Mouse (Mus musculus) embryo, embryonic 10 days (tissue): ENCODE data around the gene Srrm4.
A peak's percentile ranks its signal among the peaks of the same experiment; 100 is the strongest.

Experiments
- DNase-seq: peaks from one replicate; pipeline ENCODE4 v3.0.0-alpha.2; 2015; ENCODE audit warnings: low spot score

Gene Srrm4

GRCm38 (mm10) chr5:116490826-116491225, 100.8 kb downstream of the Srrm4 start:
- DNase-seq: no peak

GRCm38 (mm10) chr5:116489621-116490020, 102.0 kb downstream of the Srrm4 start:
- DNase-seq: no peak

GRCm38 (mm10) chr5:116486135-116486534, 105.5 kb downstream of the Srrm4 start:
- DNase-seq: no peak

- peak; percentile 86 for DNase-seq
These were observed 106.5 kb downstream of the Srrm4 start for GRCm38 (mm10) chr5:116485069-116485468.

GRCm38 (mm10) chr5:116484236-116484635, 107.4 kb downstream of the Srrm4 start:
- no peak for DNase-seq

GRCm38 (mm10) chr5:116478607-116479371, 112.8 kb downstream of the Srrm4 start:
- no peak for DNase-seq

GRCm38 (mm10) chr5:116476006-116476405, 115.6 kb downstream of the Srrm4 start:
- DNase-seq: peak; percentile 41

DNA sequence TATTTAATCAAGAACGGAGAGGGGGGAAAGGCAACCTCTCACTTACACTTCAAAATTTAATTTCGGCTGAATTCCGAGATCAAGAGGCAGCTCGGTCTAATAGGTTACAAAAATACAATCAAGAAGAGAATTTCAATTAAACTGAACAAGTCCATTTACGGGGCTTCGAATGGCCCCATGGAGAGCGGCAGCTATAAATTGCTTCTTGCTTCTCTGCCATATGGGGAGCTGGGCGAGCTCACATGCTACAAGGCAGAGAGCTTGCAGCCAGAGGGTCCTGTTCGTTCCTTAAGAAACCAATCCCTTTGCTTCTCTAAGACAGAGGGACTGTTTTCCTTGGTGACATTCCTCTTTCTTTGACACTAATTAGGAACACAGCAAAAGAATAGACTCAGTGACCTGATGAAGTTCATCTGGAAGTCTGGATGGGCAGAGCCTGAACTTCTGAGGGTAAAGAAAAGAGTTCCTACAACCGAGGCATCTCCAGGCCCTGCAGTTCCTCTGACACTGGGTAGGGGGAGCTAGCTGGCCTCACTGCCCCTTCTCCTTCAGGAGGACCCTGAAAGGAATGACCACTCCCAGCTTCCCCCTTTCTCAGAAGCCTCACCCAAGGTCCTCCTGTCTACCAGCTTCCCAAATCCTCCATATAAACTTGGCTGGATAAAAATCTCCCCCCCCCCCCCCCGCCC, 130.1 kb downstream of the Srrm4 start:
- DNase-seq: peak; percentile 58

DNA sequence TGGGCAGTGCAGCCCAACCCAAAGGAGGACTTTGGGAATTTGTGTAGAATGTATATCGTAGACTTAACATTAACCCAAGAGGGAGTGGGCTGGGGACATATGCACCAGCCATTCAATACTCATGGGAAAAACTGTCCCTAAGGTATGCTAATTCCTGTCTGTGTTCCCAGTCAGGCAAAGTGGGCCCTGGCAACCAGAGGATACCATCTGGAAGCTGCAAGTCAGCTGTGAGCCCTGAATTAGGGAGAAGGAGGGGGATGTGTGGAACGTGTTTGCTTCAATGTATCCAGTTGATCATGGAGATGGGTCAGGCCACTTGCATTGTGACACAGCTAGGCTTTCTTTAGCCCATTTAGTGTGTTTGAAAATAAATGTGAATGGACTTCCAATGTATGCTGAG, 131.6 kb downstream of the Srrm4 start:
- DNase-seq: no peak

DNA sequence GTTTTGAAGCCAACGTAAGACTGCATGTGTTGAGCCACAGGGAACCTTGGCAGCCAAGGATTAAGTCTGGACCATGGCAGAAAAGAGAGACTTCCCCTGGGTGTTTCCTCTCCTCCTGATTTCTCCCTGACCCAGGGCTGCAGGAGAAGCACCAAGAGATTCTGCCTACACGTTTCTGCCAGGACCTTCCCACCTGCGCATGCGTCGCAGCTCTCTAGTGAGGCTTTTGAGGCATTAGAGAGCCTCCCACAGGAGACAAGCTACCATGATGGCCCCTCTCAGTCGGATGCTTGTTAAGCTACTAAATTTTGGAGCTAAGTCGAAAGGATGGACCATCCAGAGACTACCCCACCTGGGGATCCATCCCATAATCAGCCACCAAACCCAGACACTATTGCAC, 133.8 kb downstream of the Srrm4 start:
- no peak for DNase-seq

DNA sequence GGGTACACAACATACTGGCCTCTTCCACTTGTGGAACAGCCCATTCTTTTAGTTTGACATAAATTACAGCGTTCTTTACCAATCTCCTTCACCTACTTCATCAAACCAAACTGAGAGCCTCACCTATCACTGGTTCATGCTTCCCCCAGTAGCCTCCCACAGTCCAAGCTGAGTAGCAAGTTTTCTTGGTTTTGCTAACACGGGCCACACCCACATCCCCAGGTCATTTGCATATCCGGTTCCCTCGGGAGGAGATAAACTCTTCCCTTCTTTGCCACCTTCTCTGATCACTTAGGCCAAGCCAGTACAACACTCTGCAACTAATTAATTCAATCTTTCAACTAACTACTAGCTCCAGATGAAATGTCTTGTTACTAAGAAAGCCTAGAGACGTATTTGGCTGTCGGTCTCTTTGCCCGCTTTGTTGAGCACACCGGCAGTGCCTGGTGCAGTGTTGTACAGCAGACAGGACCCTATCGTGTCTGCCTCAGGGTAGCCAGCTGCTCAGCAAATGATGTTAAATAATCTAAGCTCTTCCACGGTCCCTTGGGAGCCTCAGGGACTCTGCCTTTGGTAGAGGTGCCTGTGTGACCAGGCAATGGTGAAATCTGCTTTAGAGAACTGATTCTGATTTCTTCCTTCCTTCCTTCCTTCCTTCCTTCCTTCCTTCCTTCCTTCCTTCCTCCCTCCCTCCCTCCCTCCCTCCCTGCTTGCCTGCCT, 134.7 kb downstream of the Srrm4 start:
- peak; percentile 27 for DNase-seq

- DNase-seq: peak; percentile 86
These were observed 138.2 kb downstream of the Srrm4 start for GRCm38 (mm10) chr5:116453401-116453851.

DNA sequence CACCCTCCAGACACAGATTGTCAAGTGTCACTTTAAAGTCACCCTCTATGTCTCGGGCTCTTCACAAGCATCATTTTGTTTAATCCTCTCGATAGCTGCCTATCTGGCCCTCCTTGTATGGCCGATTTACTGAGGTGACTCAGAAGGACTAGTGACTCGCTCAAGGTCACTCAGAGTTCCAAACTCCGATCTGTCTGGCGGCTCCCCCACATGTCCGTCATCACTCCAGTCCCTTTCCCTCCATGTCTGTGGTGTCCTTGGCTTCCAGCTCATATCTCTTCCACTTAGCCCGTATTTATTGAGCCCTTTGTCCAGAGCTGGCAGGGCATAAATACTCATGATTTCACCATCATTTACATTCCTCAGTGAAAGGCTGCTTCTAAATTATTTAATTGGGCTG, 140.7 kb downstream of the Srrm4 start:
- DNase-seq: no peak

GRCm38 (mm10) chr5:116449522-116450225, 141.9 kb downstream of the Srrm4 start:
- DNase-seq: no peak

DNA sequence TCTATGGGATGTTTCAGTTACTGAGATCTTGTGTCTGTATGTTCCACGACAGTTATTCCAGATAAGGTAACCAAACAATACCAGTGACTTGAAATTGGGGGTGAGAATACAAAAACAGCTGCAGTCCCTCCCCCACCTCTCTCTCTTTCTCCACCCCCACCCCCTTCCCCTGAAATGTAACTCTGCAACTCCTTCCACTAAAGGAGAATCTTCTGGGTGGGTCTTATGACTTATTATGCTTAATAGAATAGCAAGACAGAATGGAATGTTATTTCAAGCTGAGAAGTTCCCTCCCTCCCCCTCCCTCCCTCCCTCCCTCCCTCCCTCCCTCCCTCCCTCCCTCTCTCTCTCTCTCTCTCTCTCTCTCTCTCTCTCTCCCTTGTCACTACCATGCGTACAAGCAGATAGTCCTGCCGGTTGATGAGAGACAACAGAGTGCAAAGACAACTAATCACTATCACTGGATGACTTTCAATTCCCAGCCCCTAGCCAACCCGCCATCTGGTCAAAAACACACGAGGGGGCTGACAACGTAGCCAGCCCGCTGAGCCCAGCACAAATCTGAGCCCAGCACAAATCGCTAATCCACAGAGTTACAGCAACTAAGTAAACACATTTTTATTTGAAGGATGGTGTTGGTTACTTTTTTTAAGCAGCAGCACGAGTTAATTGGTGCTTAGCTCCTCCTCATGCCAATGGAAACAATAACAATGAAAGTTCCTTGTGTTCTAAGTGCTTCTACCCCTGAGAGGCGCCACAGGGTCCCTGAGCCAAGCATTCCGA, 143.0 kb downstream of the Srrm4 start:
- DNase-seq: no peak

DNA sequence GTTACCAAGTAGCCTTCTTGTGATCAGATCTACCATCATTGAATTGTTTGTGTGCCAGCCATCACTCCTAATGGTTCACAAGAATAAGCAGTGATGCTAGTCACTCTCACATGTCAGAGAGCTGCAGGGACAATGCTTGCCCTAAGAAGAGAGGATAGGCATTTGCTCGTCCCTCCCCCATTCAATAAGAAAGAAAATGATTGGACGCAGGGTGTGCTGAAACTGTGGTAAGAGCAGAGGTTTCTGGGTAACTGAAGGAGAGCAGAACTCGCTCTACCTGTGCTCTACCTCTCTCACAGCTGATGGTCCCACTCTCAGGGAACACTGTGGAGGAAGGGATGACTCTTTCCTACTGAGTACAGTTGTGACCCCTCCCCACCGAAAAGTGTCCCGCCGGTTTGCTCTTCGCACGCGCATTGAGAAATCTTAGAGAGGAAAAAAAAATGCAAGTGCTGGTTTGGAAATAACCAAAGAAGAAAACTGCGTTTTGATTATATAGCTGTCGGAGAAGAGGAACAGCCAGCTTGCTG, 143.7 kb downstream of the Srrm4 start:
- DNase-seq: no peak

DNA sequence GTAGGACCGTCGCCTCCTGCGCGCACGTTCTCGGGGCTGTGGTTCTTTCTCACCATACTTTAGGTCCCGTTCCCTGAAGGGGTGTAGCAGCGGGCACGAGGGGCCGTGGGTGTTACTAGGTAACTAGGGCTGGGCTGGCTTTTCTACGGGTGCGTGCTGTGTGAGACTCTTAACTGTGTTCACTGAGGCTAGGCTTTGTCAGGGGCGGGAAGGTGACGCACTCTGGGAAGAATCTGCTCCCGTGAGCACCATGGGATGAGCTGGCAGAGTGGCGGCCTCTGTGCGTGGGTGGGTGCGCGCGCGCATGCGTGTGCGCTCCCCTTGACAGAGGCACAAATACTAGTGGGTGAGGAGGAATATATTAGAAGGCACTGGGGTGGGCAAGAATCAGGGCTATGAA, 145.1 kb downstream of the Srrm4 start:
- no peak for DNase-seq

GRCm38 (mm10) chr5:116445634-116446367, 145.8 kb downstream of the Srrm4 start:
- DNase-seq: no peak

DNA sequence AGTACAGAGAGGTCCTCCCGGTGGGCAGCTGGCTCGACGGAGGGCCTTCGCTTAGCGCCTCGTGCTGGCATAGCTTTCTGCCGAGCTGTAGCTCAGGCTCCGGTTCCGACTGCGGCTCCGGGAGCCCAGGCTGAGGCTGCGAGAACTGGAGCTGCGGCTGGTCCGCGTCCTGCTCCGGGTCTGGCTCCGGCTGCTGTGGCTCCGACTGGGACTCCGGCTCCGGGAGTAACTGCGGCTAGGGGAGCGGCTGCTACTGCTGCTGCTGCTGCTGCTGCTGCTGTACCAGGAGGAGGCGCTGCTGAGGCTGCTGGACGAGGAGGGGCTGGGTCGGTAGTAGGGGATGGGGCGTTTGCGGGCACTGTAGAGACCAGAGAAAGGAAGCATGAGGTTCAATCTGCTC, 147.1 kb downstream of the Srrm4 start:
- peak; percentile 39 for DNase-seq

GRCm38 (mm10) chr5:116443459-116443940, 148.1 kb downstream of the Srrm4 start:
- no peak for DNase-seq
